Mouse (Mus musculus) neural tube, embryonic 12.5 days (tissue): Measurements from ENCODE around the gene Lman2. TPM values are rescaled to one million over a fixed set of nuclear protein-coding genes. Genes with fewer than 3 reads are reported as not detected.

ENCODE experiments used
- ATAC-seq: fragments of 200-750 bp; cut with Nextera tagmentation; 2 replicates; pipeline ENCODE4 v1.8.0; 2017; ENCODE audit warnings: low read depth, mild to moderate bottlenecking, moderate TSS enrichment, moderate library complexity; ENCODE audit not compliant: low FRiP score
- H3K27ac ChIP-seq: fragments of 300-500 bp; sonication (generic); 2 replicates; pipeline ENCODE4 v1.5.1; 2016
- H3K27me3 ChIP-seq: fragments of 300-500 bp; sonication (generic); replicated peaks from 2 replicates; pipeline ENCODE4 v1.6.1; 2016; ENCODE audit warnings: mild to moderate bottlenecking
- H3K36me3 ChIP-seq: fragments of 300-500 bp; sonication (generic); 2 replicates; pipeline ENCODE4 v1.6.1; 2016; ENCODE audit warnings: mild to moderate bottlenecking
- H3K4me1 ChIP-seq: fragments of 300-500 bp; sonication (generic); 2 replicates; pipeline ENCODE4 v1.6.1; 2016
- H3K4me2 ChIP-seq: fragments of 300-500 bp; sonication (generic); replicated peaks from 2 replicates; pipeline ENCODE4 v1.6.1; 2016; ENCODE audit warnings: mild to moderate bottlenecking
- H3K4me3 ChIP-seq: fragments of 300-500 bp; sonication (generic); 2 replicates; pipeline ENCODE4 v1.5.1; 2016
- H3K9ac ChIP-seq: fragments of 300-500 bp; sonication (generic); 2 replicates; pipeline ENCODE4 v1.6.1; 2016; ENCODE audit warnings: mild to moderate bottlenecking
- H3K9me3 ChIP-seq: fragments of 300-500 bp; sonication (generic); 2 replicates; pipeline ENCODE4 v1.6.1; 2016; ENCODE audit warnings: mild to moderate bottlenecking
- WGBS: fragments of 180-500 bp; shearing (Covaris S2); methylation state at CpG from one replicate; pipeline ENCODE4 v1.1.7; 2016; 5-methylcytosine and 5-hydroxymethylcytosine counted together
- polyA plus RNA-seq: library from polyadenylated mRNA; unstranded; fragments of >200 nt; fragmentation: Nextera tagmentation; extraction: Ambion mirVana; gene quantifications from 2 replicates; pipeline ENCODE4 v1.2.1, GENCODE M21; 2016

Lman2 gene
- polyA plus RNA-seq, 1 experiment from 2014 or later, result 82.0 TPM

DNA sequence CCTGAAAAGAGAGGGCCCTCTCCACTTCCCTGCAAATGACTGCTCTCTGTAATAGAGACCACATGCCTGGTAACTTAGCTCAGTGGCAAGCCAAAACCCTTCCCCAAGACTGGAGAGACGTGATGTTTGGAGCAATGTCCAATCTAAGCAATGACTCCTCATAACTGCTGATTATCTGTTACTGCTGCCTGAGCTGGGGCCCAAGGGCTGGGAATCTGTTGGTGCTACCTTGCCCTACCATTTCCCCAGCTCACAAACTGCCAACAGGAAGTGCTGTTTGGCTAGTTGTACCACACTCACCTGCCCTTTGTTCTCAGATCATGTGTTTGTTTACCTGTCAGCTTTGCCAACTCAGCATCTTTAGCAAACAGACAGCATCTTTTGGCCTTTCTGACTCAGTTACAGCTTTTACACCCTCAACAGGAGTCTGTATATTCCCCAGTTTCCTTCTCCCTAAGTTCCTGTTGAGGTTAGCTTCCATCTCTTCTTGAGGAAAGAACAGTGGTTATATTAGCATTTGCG, 47.6 kb downstream of the Lman2 start:
- H3K27me3 ChIP-seq, result no peaks in the 10 kb centered on the region
- no peak overlapping the region for H3K4me2 ChIP-seq
- 91% methylated on average over 2 of the region's 2 CpGs for WGBS
- H3K9me3 ChIP-seq, result no peaks in the 10 kb centered on the region
- no peak overlapping the region for H3K4me3 ChIP-seq
- no peak overlapping the region for H3K9ac ChIP-seq
- H3K4me1 ChIP-seq, result peaks cover 2% of the 10 kb centered on the region; the same call in 1 of the 2 replicates
- no peak overlapping the region for H3K27ac ChIP-seq
- H3K36me3 ChIP-seq, result peaks cover 93% of the 10 kb centered on the region
- ATAC-seq, result no peak

DNA sequence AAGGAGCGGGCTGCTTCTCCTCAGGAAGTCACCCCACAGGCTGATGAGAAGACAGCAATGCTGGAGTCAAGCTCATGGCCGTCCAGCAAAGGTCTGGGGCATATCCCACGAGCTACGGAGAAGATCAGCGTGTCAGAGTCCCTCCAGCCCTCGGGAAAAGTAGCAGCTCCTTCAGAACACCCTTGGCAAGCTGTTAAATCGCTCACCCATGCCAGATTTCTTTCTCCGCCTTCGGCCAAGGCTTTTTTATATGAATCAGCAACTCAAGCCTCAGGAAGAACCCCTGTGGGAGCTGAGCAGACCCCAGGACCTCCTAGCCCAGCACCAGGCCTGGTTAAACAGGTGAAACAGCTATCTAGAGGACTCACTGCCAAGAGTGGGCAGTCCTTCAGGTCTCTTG, 49.5 kb downstream of the Lman2 start:
- Histone ChIP-seq H3K4me1 (no peaks in the 10 kb centered on the region), H3K27me3 (no peaks in the 10 kb centered on the region), H3K27ac (no peak overlapping the region), H3K9ac (no peak overlapping the region), H3K4me3 (no peak overlapping the region), H3K4me2 (no peak overlapping the region), H3K9me3 (no peaks in the 10 kb centered on the region), H3K36me3 (peaks cover 86% of the 10 kb centered on the region)
- no peak for ATAC-seq
- WGBS, result 88% methylated on average over 9 of the region's 9 CpGs

DNA sequence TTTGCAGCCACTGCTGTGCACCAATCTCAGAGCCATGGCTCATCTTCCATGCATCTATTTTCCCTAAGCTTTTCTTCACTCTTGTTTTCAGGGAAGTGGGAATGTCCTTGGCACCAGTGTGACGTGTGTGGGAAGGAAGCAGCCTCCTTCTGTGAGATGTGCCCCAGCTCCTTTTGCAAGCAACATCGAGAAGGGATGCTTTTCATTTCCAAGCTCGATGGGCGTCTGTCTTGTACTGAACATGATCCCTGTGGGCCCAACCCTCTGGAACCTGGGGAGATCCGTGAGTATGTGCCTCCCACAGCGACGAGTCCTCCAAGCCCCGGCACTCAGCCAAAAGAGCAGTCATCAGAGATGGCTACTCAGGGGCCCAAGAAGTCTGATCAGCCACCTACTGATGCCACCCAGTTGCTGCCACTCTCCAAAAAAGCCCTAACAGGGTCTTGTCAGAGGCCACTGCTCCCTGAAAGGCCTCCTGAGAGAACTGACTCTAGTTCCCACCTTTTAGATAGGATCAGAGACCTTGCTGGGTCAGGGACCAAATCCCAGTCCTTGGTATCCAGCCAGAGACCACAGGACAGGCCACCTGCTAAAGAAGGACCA, 50.5 kb downstream of the Lman2 start:
- no peak for ATAC-seq
- Histone ChIP-seq H3K36me3 (peaks cover 86% of the 10 kb centered on the region), H3K27me3 (no peaks in the 10 kb centered on the region), H3K27ac (no peak overlapping the region), H3K9ac (no peak overlapping the region), H3K4me2 (no peak overlapping the region), H3K4me1 (no peaks in the 10 kb centered on the region), H3K4me3 (no peak overlapping the region), H3K9me3 (no peaks in the 10 kb centered on the region)
- WGBS, result 94% methylated on average over 8 of the region's 8 CpGs

DNA sequence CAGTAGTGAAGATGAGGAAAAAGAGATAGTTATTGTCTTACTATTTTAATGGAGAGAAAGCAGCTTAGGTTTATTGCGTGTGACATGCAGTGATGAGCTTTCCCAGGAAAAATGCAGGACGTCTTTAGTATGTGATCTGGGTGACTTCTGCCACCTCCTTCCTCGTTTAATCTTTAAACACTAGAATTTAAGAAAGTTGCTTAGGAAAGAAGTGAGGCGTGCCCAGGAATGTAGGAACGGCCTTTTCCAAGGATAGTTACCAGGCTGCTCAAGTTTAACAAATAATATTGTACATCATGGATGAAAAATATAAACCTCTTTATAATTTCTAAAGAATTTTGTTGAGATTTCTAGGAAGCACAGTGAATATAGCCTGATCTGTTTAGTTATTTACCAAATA, 61.7 kb downstream of the Lman2 start:
- Histone ChIP-seq H3K4me3 (no peak overlapping the region), H3K27me3 (no peaks in the 10 kb centered on the region), H3K9ac (no peak overlapping the region), H3K36me3 (peaks cover 81% of the 10 kb centered on the region), H3K27ac (no peak overlapping the region), H3K4me1 (no peaks in the 10 kb centered on the region), H3K9me3 (no peaks in the 10 kb centered on the region), H3K4me2 (no peak overlapping the region)
- no peak for ATAC-seq
- WGBS, result 95% methylated on average over 5 of the region's 5 CpGs

DNA sequence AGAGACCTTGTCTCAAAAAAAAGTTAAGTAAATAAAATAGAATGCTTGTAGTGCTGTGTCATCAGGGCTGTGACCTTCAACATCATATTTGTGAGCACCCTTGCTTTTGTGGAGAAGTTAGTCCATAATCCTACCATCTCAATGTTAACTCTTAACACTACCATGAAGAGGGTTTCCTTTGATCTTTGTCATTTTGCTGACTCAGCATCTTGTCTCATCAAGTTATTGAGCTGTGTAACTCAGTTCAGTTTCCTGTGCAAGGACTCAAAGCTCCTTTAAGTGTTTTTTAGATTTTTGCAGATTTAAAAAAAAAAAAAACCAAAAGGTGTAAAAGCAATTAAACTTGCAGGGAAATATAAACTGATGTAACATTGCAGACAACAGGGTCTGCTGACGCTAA, 65.8 kb downstream of the Lman2 start:
- Histone ChIP-seq H3K4me2 (no peak overlapping the region), H3K9me3 (no peaks in the 10 kb centered on the region), H3K27ac (no peak overlapping the region), H3K27me3 (no peaks in the 10 kb centered on the region), H3K36me3 (peaks cover 73% of the 10 kb centered on the region), H3K4me3 (no peak overlapping the region), H3K9ac (no peak overlapping the region), H3K4me1 (no peaks in the 10 kb centered on the region)
- WGBS, result 95% methylated on average over 1 of the region's 1 CpGs
- no peak for ATAC-seq

Other genes starting within 250 kb of the Lman2 start
- not detected in 2 replicates for gene Gm17617, start 229.2 kb downstream of the Lman2 start, polyA plus RNA-seq
- gene Fgfr4, start 210.1 kb downstream of the Lman2 start, polyA plus RNA-seq, result 2.8 and 3.7 TPM in 2 replicates
- gene Nsd1, start 153.0 kb downstream of the Lman2 start, polyA plus RNA-seq, result 68.6 and 81.6 TPM in 2 replicates
- gene Prelid1, start 42.3 kb downstream of the Lman2 start, polyA plus RNA-seq, result 321 and 339 TPM in 2 replicates
- gene Rab24, start 40.8 kb downstream of the Lman2 start, polyA plus RNA-seq, result 100.0 and 109 TPM in 2 replicates
- 24.3 and 26.0 TPM in 2 replicates for gene Mxd3, start 33.0 kb downstream of the Lman2 start, polyA plus RNA-seq
- 0.52 and 1.0 TPM in 2 replicates for gene Rgs14, start 6.9 kb upstream of the Lman2 start, polyA plus RNA-seq
- gene Slc34a1, start 35.4 kb upstream of the Lman2 start, polyA plus RNA-seq, result 0.22 TPM in 2 replicates
- not detected in 2 replicates for gene Pfn3, start 52.4 kb upstream of the Lman2 start, polyA plus RNA-seq
- 0.17 TPM in 1 of 2 replicates, not detected in the other for gene F12, start 64.0 kb upstream of the Lman2 start, polyA plus RNA-seq
- gene Grk6, start 82.3 kb upstream of the Lman2 start, polyA plus RNA-seq, result 51.8 and 52.4 TPM in 2 replicates
- gene Prr7, start 101.5 kb upstream of the Lman2 start, polyA plus RNA-seq, result 1.8 TPM in 2 replicates
- gene Dbn1, start 125.3 kb upstream of the Lman2 start, polyA plus RNA-seq, result 575 and 596 TPM in 2 replicates
- gene Pdlim7, start 150.9 kb upstream of the Lman2 start, polyA plus RNA-seq, result 158 and 166 TPM in 2 replicates
- gene Dok3, start 166.5 kb upstream of the Lman2 start, polyA plus RNA-seq, result 3.7 and 4.3 TPM in 2 replicates
- gene Ddx41, start 173.9 kb upstream of the Lman2 start, polyA plus RNA-seq, result 64.1 and 64.4 TPM in 2 replicates
- 66.9 and 70.7 TPM in 2 replicates for gene Fam193b, start 208.3 kb upstream of the Lman2 start, polyA plus RNA-seq
- 109 and 111 TPM in 2 replicates for gene Tmed9, start 210.9 kb upstream of the Lman2 start, polyA plus RNA-seq
- 42.4 and 44.3 TPM in 2 replicates for gene B4galt7, start 237.1 kb upstream of the Lman2 start, polyA plus RNA-seq